Mouse (Mus musculus) left cerebral cortex, adult 2 months (tissue): ENCODE measurements at regions not wholly inside any gene's neighbourhood (a gene's known extent, or its start where the extent isn't known, plus 50 kb on each side); places are given as distances from the start of the nearest gene placed in this dataset.

ENCODE experiments used
- DNase-seq, 2 experiments: peaks; one replicate each; pipeline ENCODE4 v3.0.0; 2021 to 2022; ENCODE audit warnings: low spot score in 2 of 2, mixed read lengths in 1 of 2; ENCODE audit errors: extremely low spot score in 1 of 2
- H3K27ac ChIP-seq: fragments of 200-600 bp; 2 replicates; pipeline ENCODE4 v1.8.1; 2022
- H3K4me3 ChIP-seq: fragments of 200-600 bp; 2 replicates; pipeline ENCODE4 v1.8.1; 2022
- CTCF ChIP-seq: fragments of 200-600 bp; IDR thresholded peaks from 2 replicates; pipeline ENCODE4 v1.8.1; 2022; ENCODE audit warnings: antibody characterized with exemption, mild to moderate bottlenecking, moderate library complexity
- intact Hi-C: fragments of 180-260 bp; cut with DNase I; formaldehyde crosslinking; loops from one replicate; pipeline ENCODE4 v1.15.1; 2025

DNA sequence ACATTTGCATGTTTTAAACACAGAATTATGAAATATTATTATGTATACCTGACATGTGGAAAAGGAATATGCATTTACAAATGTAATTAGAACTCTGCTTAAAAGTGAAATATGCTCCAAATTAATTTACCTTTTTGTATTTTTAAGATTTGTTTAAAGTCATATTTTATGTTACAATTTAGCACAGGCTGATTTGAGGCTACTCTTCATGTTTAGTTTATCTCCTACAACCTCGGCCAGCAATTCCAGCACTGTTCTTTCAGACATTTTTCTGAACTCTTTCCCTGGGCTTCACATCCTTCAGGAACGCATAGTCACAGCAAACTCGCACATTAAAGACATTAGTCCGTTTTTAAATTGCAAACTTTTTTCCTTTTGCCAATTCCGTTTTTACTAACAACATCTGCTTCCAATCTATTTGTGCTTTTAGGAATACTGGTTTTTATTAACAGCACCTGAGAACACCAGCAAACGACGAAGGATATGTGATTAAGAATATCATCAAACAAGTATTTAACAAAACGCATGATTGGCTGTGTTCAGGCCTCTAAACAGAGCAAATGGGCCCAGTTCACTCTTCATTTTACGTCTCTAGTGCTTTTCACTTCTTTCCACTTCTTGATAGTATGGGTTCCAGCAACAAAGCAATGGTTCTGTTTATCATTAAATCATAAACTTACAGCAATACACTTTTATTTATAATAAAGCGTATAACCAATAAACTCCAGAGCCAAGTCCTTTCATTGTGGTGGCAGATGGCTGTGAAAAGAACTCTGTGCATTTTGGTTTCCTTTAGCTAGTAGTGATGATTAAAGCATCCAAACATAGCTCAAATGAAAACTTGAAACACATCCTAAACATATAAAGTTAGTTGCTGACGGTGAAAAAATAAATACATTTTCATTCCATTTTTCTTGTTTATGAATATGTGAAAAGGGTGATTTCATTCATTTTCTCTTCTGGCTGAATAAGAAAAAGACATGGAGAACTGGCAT lies 251.3 kb upstream of the Nfe2l3 start:
- H3K4me3 ChIP-seq: no peak overlapping the region
- no peak overlapping the region for H3K27ac ChIP-seq
- intact Hi-C loops: loop anchor here (1.0 kb wide), 1 partner anchor 1032 kb away; the partner anchor contains the start of genes Gm28308 and Hoxa3
- no peak for DNase-seq
- no peak for TF ChIP-seq CTCF

DNA sequence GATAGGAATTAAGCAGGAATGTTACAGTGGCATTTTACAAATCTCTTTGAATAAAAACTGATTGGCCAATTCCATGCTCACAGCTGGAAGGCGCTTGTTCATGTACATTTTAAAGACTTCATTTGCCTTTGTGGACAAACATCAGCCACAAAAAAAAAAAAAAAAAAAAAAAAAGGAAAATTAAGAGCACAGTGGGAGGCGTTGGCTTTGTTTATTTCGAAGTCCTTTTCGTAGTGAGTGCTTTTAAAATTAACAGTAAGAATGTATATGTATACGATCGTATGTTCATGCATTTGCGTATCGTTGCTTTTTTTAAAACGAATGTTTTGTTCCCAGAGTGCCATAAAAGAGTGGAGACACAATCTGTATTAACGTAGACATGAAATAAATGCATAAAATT lies 250.6 kb upstream of the Nfe2l3 start:
- DNase-seq: no peak
- H3K4me3 ChIP-seq: no peak overlapping the region
- H3K27ac ChIP-seq: no peak overlapping the region
- intact Hi-C loops: loop anchor here (1.0 kb wide), 1 partner anchor 1031 kb away; the partner anchor contains the start of genes Gm28308 and Hoxa3
- TF ChIP-seq CTCF: no peak

DNA sequence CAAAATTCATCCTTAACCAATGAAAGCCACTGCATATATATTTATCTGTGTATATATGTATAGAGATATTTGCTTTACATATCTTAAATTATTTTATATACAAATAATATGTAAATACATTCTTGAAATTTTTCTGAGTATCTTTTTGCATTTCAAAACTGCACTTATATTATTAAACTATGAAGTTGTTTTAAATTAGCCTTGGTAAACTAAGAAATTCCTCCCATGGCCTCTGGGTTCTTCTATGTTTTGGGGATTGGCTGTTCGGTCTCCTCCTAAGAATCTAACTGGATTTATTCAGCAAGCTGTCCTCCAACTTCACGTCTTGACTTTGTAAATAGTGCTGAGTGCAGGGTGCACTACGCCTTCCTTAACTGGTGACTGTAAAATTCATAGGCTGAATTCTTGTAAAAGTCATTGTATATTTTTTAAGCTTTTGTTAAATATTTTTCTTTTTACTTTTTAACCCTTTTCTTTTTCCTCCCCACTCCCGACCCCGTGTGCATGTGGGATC lies 249.6 kb upstream of the Nfe2l3 start:
- no peak overlapping the region for H3K4me3 ChIP-seq
- no peak for DNase-seq
- H3K27ac ChIP-seq: no peak overlapping the region
- intact Hi-C loops: no loop called here
- TF ChIP-seq CTCF: no peak

DNA sequence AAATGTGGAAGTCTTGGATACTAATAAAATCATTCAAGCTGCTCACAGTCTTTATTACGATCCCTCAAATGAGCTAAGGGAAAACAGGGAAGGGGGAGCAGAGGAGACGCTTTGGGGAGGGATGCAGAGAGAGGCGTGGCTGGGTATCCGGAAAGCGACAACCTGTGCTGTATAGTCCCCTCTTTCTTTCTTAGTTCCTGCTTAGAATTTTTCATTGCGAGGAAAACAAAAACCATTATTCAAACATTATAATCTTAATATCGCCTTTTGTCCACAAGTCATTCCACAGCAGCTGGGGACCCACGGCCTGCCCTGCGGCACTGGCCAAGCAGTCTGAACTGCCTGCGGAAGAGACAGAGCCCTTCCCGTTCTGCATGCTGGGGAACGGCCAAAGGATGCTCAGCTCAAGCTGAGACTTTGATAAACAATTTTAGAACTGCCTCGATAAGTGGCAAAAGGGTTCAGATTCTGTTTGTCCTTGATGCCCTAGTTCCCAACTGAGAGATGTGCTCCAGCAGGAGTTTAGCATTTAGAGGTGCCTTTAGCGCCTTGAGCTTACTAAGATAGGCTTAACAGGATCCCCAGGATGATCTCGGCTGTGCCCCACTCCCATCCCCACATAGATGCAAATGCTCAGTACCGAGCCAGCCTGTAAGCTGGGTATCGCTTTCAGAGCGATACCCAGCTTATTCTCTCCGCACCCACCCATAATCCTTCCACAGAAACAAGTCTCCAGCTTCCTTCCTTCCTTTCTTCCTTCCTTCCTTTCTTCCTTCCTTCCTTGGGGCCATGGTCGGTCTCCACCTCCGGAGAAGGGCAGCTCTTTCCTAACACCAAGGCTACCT lies 248.7 kb upstream of the Nfe2l3 start:
- intact Hi-C loops: no loop called here
- Histone ChIP-seq H3K27ac (no peak overlapping the region), H3K4me3 (no peak overlapping the region)
- TF ChIP-seq CTCF: no peak
- no peak for DNase-seq

DNA sequence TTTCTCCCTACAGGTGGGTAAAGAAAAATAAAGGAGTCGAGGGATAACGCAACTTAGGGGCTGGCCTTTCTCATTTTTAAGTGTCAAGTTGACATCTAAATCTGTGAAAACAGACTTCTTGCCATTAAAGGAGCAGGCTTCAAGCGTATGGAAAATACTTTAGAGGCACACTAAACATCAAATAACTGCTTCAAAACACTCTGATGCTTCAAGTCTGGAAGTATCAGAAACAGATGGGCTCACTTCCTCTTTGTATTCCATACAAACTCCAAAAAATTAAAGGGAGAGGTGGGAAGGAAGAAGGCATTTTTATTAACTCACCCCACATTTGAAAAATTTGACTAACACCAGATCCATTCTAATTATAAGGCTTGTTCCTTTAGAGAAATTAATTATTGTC lies 248.0 kb upstream of the Nfe2l3 start:
- Histone ChIP-seq H3K4me3 (no peak overlapping the region), H3K27ac (no peak overlapping the region)
- intact Hi-C loops: no loop called here
- no peak for DNase-seq
- TF ChIP-seq CTCF: no peak

DNA sequence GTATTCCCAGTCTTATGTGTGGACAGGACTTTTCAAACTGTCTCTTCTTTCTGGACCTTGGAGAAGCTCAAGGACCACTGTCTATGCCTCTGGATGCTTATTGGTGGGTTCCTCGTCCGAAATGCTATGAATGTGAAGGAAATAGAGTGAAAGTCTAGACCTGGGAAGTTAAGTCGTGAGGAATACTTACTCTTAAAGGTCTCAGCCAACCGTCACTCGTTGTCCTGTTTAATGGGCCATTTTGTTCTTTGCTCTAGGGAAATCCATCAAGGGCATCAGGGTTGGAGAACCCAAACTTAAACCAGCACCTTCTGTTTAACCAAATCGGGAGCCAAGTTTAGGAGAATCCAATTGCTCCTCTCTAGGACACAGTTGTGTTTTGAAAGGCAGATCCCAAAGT lies 247.3 kb upstream of the Nfe2l3 start:
- no peak for DNase-seq
- TF ChIP-seq CTCF: no peak
- no peak overlapping the region for H3K27ac ChIP-seq
- no peak overlapping the region for H3K4me3 ChIP-seq
- intact Hi-C loops: no loop called here

DNA sequence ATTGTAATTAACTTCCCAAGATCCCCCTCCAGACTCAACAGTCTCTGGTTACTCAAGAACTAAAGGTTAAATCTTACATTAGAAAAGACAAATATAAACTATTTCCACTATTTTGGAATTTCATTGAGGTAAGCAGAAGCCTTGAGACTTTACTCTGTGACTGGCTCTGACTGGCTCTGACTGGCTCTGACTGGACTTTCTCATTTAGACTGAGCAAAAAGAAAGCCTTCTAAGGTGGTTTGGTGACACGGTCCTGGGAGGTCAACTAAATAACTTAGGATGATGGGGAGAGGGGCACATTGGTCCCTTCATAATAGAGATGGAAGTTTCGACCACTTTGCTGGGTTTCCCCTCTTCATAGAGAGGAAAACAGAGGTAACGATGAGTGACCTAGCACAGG lies 243.3 kb upstream of the Nfe2l3 start:
- intact Hi-C loops: no loop called here
- no peak overlapping the region for H3K27ac ChIP-seq
- no peak for DNase-seq
- no peak overlapping the region for H3K4me3 ChIP-seq
- TF ChIP-seq CTCF: no peak

DNA sequence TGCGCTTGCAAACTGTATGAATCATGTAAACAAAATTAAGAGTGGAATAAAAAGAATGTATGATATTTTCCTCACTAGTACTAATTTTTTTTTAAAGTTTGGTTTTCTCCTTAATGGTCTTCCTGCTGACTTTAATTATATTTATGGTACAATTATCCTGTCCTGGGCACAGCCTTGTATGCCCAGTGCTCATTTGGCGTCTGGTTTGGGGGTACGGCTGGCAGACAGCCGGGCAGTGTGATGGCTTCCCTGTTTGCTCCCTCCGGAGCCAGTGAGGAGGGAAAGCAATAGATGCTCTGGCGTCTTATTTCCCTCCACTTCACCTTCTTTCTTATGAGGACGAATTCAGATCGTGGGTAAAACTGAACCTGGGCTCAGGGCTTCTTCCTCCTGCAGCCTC lies 239.6 kb upstream of the Nfe2l3 start:
- Histone ChIP-seq H3K4me3 (no peak overlapping the region), H3K27ac (no peak overlapping the region)
- DNase-seq: no peak
- intact Hi-C loops: no loop called here
- TF ChIP-seq CTCF: no peak

DNA sequence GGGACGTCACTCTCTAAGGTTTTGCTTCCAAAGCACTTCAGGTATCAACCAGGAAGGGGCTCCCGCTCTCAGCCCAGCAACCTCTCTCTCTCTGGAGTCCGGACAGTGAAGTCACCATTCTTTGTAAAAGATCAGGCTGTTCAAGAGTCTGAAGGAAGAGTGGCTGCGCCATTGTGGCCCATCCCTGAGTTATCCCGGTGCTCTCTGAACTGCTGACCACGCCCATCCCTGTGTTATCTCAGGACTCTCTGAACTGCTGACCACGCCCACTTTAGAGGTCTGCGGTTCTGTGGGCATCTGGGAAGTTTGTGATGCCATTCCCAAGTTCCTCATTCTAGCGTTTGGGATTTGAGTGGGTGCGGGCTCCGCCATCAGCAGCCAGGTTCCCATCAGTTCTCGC lies 239.1 kb upstream of the Nfe2l3 start:
- no peak for DNase-seq
- Histone ChIP-seq H3K4me3 (no peak overlapping the region), H3K27ac (no peak overlapping the region)
- no peak for TF ChIP-seq CTCF
- intact Hi-C loops: no loop called here

DNA sequence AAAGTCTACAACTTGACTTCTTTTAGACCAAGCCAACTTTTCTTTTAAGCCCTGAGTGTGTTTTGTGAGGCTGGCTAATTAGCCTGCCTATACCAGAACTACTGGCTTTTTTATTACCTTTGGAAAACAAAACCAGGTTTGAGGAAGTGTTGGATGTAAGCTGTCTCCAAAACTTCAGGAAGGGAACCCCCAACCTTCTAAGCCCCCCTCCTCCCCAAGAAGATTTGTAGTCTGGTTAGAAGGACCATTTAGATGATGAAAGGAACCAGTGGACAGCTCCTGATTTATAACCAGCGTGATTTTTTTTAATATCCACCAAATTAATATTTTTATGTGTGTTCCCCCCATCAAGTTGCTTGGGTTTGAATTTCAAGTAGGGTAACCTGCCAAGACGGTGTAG lies 236.1 kb upstream of the Nfe2l3 start:
- no peak for TF ChIP-seq CTCF
- DNase-seq: no peak
- intact Hi-C loops: no loop called here
- H3K4me3 ChIP-seq: no peak overlapping the region
- no peak overlapping the region for H3K27ac ChIP-seq

DNA sequence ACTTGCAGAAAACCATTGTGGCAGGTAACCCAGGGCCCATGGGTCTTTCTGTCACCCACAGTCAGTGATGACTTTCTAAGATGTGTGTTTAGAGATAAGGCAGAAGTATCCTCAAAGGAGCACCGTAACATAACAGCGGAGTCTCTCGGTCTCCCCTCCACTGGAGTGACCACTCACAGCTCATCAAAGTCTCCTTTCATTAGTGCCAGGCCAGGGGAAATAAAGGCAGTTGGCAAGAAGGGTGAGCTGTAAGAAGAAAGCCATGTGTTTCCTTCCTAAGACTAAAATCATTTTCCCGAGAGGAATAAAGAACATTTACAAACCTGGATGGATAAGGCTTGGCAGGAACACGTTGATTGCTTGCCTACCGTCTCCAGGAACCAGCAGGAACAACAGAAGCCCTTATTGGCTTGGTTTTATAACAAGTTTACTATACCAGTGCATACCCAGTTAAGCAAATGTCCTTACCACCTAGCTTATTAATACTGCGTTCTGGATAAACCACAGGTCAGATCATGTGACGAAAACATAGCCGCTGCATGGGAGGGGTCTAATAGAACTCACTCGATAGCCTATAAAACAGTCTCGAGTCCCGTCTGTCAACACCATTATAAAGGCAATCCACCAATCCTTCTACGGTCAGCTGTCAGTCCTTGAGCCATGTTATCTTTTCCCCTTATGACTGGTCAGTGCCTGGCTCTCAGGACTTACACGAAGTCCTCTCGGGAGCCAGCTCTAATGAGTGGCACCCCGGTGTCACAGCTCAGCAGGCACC lies 235.3 kb upstream of the Nfe2l3 start:
- no peak for DNase-seq
- TF ChIP-seq CTCF: no peak
- Histone ChIP-seq H3K4me3 (no peak overlapping the region), H3K27ac (no peak overlapping the region)
- intact Hi-C loops: no loop called here
